Mouse (Mus musculus) liver, embryonic 14.5 days (tissue): Measurements from ENCODE around the gene Asic1.

ENCODE experiments used
- CTCF ChIP-seq: IDR thresholded peaks from 2 replicates; pipeline ENCODE4 v1.5.1; 2016; ENCODE audit warnings: antibody characterized with exemption, low read depth, control low read depth
- EP300 ChIP-seq: IDR thresholded peaks from 2 replicates; pipeline ENCODE4 v1.6.1; 2016; ENCODE audit warnings: antibody characterized with exemption, low read depth

DNA sequence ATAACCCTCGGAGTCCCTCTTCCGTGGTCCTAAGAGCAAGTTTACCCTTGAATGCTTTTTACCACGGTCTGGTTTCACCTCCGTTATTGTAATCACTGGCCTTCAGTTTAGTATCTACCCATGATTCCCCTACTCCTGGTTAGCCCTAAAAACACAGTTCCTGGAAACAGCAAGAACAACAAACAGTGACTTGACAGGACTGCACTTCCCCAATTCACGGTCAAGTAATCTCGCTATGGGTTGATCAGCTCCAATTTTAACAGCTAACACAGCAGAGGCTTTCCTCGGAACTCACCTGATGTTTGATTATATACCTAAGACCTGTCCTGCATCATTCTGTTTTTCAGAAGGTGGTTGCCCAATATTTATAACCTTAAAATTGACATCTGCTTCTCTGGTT lies 35.5 kb upstream of the Asic1 start:
- TF ChIP-seq CTCF, result no peak
- TF ChIP-seq EP300, result no peak
